Mouse (Mus musculus) thymus, adult 2 months (tissue): ENCODE results near the gene Macrod2.

Experiments used
- CTCF ChIP-seq: fragments of 200-500 bp; IDR thresholded peaks from 2 replicates; pipeline ENCODE4 v1.5.1; 2012; ENCODE audit warnings: mild to moderate bottlenecking, control low read depth, low read length, moderate library complexity, borderline replicate concordance; ENCODE audit not compliant: control insufficient read depth, poor library complexity, insufficient read depth; ENCODE audit errors: extremely low read depth
- POLR2A ChIP-seq: fragments of 200-500 bp; IDR thresholded peaks from 2 replicates; pipeline ENCODE4 v1.6.1; 2012; ENCODE audit warnings: mild to moderate bottlenecking, low read length, control low read depth, moderate library complexity; ENCODE audit not compliant: control insufficient read depth, poor library complexity, insufficient read depth; ENCODE audit errors: extremely low read depth

- TF ChIP-seq CTCF, result no peak
- TF ChIP-seq POLR2A, result no peak
These were observed 35.2 kb upstream of the Macrod2 start for GRCm38 (mm10) chr2:140359905-140360304.
